Mouse (Mus musculus) brown adipose tissue, adult 24 weeks (tissue): ENCODE measurements around the gene Glo1. TPM values are rescaled to one million over a fixed set of nuclear protein-coding genes. Genes with fewer than 3 reads are reported as not detected.

Source experiments
- H3K27ac ChIP-seq: fragments of 200-500 bp; replicated peaks from 2 replicates; pipeline ENCODE4 v1.5.1; 2012; ENCODE audit warnings: low read depth, mild to moderate bottlenecking, low read length
- H3K4me1 ChIP-seq: fragments of 200-500 bp; 2 replicates; pipeline ENCODE4 v1.6.1; 2012; ENCODE audit warnings: low read length, mixed read lengths; ENCODE audit not compliant: control insufficient read depth, insufficient read depth, insufficient read length
- H3K4me3 ChIP-seq: fragments of 200-500 bp; 2 replicates; pipeline ENCODE4 v1.5.1; 2012; ENCODE audit warnings: low read depth, mild to moderate bottlenecking, low read length, moderate library complexity; ENCODE audit not compliant: insufficient read depth
- polyA plus RNA-seq: library from polyadenylated mRNA; stranded (reverse); fragments of >200 nt; gene quantifications from 2 replicates; pipeline ENCODE4 v1.2.4, GENCODE M21; 2012; ENCODE audit not compliant: missing spikeins, insufficient read depth, insufficient read length

The Glo1 gene
- polyA plus RNA-seq, 1 experiment, result 106 TPM

- Histone ChIP-seq H3K27ac (no peak overlapping the region), H3K4me1 (no peaks in the 10 kb centered on the region), H3K4me3 (no peak overlapping the region)
Observed at GRCm38 (mm10) chr17:30623200-30623599, 3.5 kb downstream of the Glo1 start.

GRCm38 (mm10) chr17:30621450-30621849 lies 5.2 kb downstream of the Glo1 start:
- no peak overlapping the region for H3K27ac ChIP-seq
- no peaks in the 10 kb centered on the region for H3K4me1 ChIP-seq
- H3K4me3 ChIP-seq, result no peak overlapping the region

GRCm38 (mm10) chr17:30620548-30620947 lies 6.1 kb downstream of the Glo1 start:
- H3K4me3 ChIP-seq, result no peak overlapping the region

GRCm38 (mm10) chr17:30619153-30619552 lies 7.5 kb downstream of the Glo1 start:
- no peaks in the 10 kb centered on the region for H3K4me1 ChIP-seq
- H3K27ac ChIP-seq, result no peak overlapping the region
- H3K4me3 ChIP-seq, result no peak overlapping the region

More at GRCm38 (mm10) chr17:30620548-30620947, 6.1 kb downstream of the Glo1 start:
- Histone ChIP-seq H3K4me1 (no peaks in the 10 kb centered on the region), H3K27ac (no peak overlapping the region)

- H3K27ac ChIP-seq, result no peak overlapping the region
- H3K4me3 ChIP-seq, result no peak overlapping the region
- H3K4me1 ChIP-seq, result no peaks in the 10 kb centered on the region
Observed at GRCm38 (mm10) chr17:30618136-30618891, 8.4 kb downstream of the Glo1 start.

- Histone ChIP-seq H3K4me3 (no peak overlapping the region), H3K27ac (no peak overlapping the region), H3K4me1 (peaks cover 4% of the 10 kb centered on the region; the same call in 1 of the 2 replicates)
Observed at GRCm38 (mm10) chr17:30616203-30616602, 10.5 kb downstream of the Glo1 start.

- no peak overlapping the region for H3K4me3 ChIP-seq
- peaks cover 8% of the 10 kb centered on the region; the same call in 1 of the 2 replicates for H3K4me1 ChIP-seq
- H3K27ac ChIP-seq, result no peak overlapping the region
Observed at GRCm38 (mm10) chr17:30613350-30613749, 13.3 kb downstream of the Glo1 start.

GRCm38 (mm10) chr17:30612075-30612859 lies 14.4 kb downstream of the Glo1 start:
- Histone ChIP-seq H3K4me3 (peak overlapping the region; percentile 87), H3K27ac (peak overlapping the region; percentile 69), H3K4me1 (peaks cover 9% of the 10 kb centered on the region; the same call in 1 of the 2 replicates)

GRCm38 (mm10) chr17:30611221-30612074 lies 15.2 kb downstream of the Glo1 start:
- H3K4me1 ChIP-seq, result peaks cover 9% of the 10 kb centered on the region; the same call in 1 of the 2 replicates
- H3K27ac ChIP-seq, result no peak overlapping the region
- peak overlapping the region; percentile 87 for H3K4me3 ChIP-seq

GRCm38 (mm10) chr17:30610739-30611138 lies 15.9 kb downstream of the Glo1 start:
- Histone ChIP-seq H3K4me3 (no peak overlapping the region), H3K27ac (no peak overlapping the region), H3K4me1 (peaks cover 9% of the 10 kb centered on the region; the same call in 1 of the 2 replicates)

- H3K4me3 ChIP-seq, result no peak overlapping the region
- H3K27ac ChIP-seq, result no peak overlapping the region
- peaks cover 9% of the 10 kb centered on the region; the same call in 1 of the 2 replicates for H3K4me1 ChIP-seq
Observed at GRCm38 (mm10) chr17:30609980-30610307, 16.7 kb downstream of the Glo1 start.

- Histone ChIP-seq H3K4me3 (no peak overlapping the region), H3K27ac (no peak overlapping the region), H3K4me1 (peaks cover 9% of the 10 kb centered on the region; the same call in 1 of the 2 replicates)
Observed at GRCm38 (mm10) chr17:30609305-30609979, 17.2 kb downstream of the Glo1 start.

- H3K4me1 ChIP-seq, result peaks cover 9% of the 10 kb centered on the region; the same call in 1 of the 2 replicates
- no peak overlapping the region for H3K27ac ChIP-seq
- H3K4me3 ChIP-seq, result no peak overlapping the region
Observed at GRCm38 (mm10) chr17:30607909-30608495, 18.7 kb downstream of the Glo1 start.

- H3K4me1 ChIP-seq, result peaks cover 9% of the 10 kb centered on the region; the same call in 1 of the 2 replicates
- H3K4me3 ChIP-seq, result no peak overlapping the region
- H3K27ac ChIP-seq, result no peak overlapping the region
Observed at GRCm38 (mm10) chr17:30607330-30607729, 19.3 kb downstream of the Glo1 start.
